Mouse (Mus musculus): ENCODE results near the gene Tcea3.

GRCm38 (mm10) chr4:136324226-136324625 lies 76.7 kb downstream of the Tcea3 start:
- peak; percentile 62 for TF ChIP-seq CTCF (IDR thresholded peaks at IDR 0.05)
- no peak for TF ChIP-seq EP300 (IDR thresholded peaks at IDR 0.05)

All from lung, postnatal 0 days (tissue).